Mouse (Mus musculus) retina, adult 2 months (tissue): ENCODE results near the gene Ippk.

ENCODE experiments used
- DNase-seq: peaks from one replicate; pipeline ENCODE4 v3.0.0-alpha.2; 2012; ENCODE audit warnings: low read depth, low spot score

Gene Ippk

GRCm38 (mm10) chr13:49480551-49480950, 59.5 kb downstream of the Ippk start:
- DNase-seq = no peak

GRCm38 (mm10) chr13:49485388-49485787, 64.3 kb downstream of the Ippk start:
- no peak for DNase-seq

GRCm38 (mm10) chr13:49492376-49493368, 71.6 kb downstream of the Ippk start, which contains the start of gene Tes3-ps:
TSS of gene Tes3-ps (plus strand) at chr13:49493318.
- DNase-seq = no peak

GRCm38 (mm10) chr13:49504510-49504909, 83.5 kb downstream of the Ippk start, which contains the start of gene Ecm2:
TSS of gene Ecm2 (plus strand) at chr13:49504810.
- DNase-seq = no peak

- DNase-seq = no peak
These were observed 84.7 kb downstream of the Ippk start for GRCm38 (mm10) chr13:49505776-49506175.

- DNase-seq = no peak
These were observed 86.1 kb downstream of the Ippk start for GRCm38 (mm10) chr13:49507176-49507575.
